7 mouse cellular contexts compared by ENCODE assay signal in the genomic region with DNA sequence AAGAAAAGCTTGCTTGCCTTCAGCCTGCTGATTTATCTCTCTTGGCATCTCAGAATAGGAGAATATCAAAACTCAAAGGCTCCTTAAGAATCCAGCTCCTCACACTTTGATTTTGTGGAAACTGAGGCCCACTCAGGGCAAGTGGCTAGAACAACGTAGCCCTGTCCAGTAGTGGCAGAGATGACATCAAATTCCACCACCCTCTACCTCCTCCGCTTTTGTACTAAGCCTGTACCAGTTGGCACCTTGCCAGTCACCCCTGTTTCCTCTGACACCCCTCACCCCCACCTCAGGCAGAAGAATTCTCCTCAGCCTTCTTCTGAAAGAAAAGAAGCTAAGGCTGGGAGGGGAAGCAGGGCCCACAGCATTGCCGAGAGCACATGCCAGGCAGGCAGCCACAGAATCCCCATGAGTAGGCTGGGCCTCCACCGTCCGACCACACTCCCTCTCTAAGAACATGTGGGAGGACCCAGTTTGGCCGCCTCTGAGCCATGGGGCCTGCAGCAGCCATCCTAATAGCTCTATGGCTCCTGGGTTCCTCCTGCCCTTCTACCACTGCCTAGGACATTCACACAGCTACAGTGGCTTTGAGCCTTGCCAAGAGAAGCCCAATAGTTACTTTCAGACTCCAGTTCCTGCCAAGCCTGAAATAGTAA.
A peak's percentile ranks its signal among the peaks of the same experiment; 100 is the strongest.
DNase-seq lines count a peak whose midpoint lies in the region; ATAC-seq and TF ChIP-seq lines count a peak whose summit lies in the region.

No protein-coding gene starts in this region.

- 34% methylated on average over 6 of the region's 6 CpGs for WGBS in hindbrain, embryonic 13.5 days
- 34% methylated on average over 6 of the region's 6 CpGs for WGBS in olfactory bulb, adult 2 months

- no peak overlapping the region for H3K4me2 ChIP-seq in hindbrain, embryonic 13.5 days

- no peaks in the 10 kb centered on the region for H3K9me3 ChIP-seq in hindbrain, embryonic 13.5 days

- TF ChIP-seq CTCF in olfactory bulb, adult 2 months (IDR thresholded peaks at IDR 0.05; ENCODE audit: insufficient read depth, low read depth, low read length), result no peak

- H3K4me1 ChIP-seq in hindbrain, embryonic 13.5 days (replicated peaks), result peaks cover 22% of the 10 kb centered on the region
- peaks cover 21% of the 10 kb centered on the region for H3K4me1 ChIP-seq in olfactory bulb, adult 2 months (ENCODE audit: control insufficient read depth, insufficient read depth, low read length)

- peak; percentile 26 for DNase-seq in urinary bladder, postnatal 10 days (ENCODE audit: low spot score)
- no peak for DNase-seq in urinary bladder, adult 2 months (ENCODE audit: low spot score)
- DNase-seq in frontal cortex, postnatal 36 days (ENCODE audit: low spot score in 2 of 2), result peak; percentile 61 to 62
- peak; percentile 37 to 52 for DNase-seq in left cerebral cortex, postnatal 14 days (ENCODE audit: low spot score in 2 of 2)

- H3K27me3 ChIP-seq in hindbrain, embryonic 13.5 days, result peaks cover 11% of the 10 kb centered on the region

- H3K27ac ChIP-seq in hindbrain, embryonic 13.5 days, result no peak overlapping the region
- H3K27ac ChIP-seq in olfactory bulb, adult 2 months (ENCODE audit: insufficient read depth, low read depth, low read length), result peak overlapping the region; percentile 78

- no peak for TF ChIP-seq POLR2A in olfactory bulb, adult 2 months (IDR thresholded peaks at IDR 0.05; ENCODE audit: insufficient read depth, low read depth, low read length)

- no peak overlapping the region for H3K4me3 ChIP-seq in hindbrain, embryonic 13.5 days
- H3K4me3 ChIP-seq in olfactory bulb, adult 2 months (ENCODE audit: insufficient read depth, low read depth, low read length), result no peak overlapping the region

- H3K9ac ChIP-seq in hindbrain, embryonic 13.5 days, result peak overlapping the region; percentile 46; the same call in 1 of the 2 replicates

- H3K36me3 ChIP-seq in hindbrain, embryonic 13.5 days, result no peaks in the 10 kb centered on the region

- intact Hi-C loops in left cerebral cortex, postnatal 14 days (cut with DNase I), result no loop called here

- ATAC-seq in hindbrain, embryonic 13.5 days (ENCODE audit: low FRiP score), result 0 out of 2 replicates have a peak, but pooled peaks have one; percentile 54
- ATAC-seq in megakaryocyte progenitor cell, adult 5-6 weeks (replicated peaks; ENCODE audit: poor library complexity), result no peak
